Mouse (Mus musculus) natural killer cell, adult 2 months (primary cell): ENCODE measurements around the gene Gtf3c5.

Source experiments
- DNase-seq, 2 experiments: peaks; one replicate each; pipeline ENCODE4 v3.0.0; 2022; ENCODE audit warnings: low spot score in 2 of 2

The Gtf3c5 gene

DNA sequence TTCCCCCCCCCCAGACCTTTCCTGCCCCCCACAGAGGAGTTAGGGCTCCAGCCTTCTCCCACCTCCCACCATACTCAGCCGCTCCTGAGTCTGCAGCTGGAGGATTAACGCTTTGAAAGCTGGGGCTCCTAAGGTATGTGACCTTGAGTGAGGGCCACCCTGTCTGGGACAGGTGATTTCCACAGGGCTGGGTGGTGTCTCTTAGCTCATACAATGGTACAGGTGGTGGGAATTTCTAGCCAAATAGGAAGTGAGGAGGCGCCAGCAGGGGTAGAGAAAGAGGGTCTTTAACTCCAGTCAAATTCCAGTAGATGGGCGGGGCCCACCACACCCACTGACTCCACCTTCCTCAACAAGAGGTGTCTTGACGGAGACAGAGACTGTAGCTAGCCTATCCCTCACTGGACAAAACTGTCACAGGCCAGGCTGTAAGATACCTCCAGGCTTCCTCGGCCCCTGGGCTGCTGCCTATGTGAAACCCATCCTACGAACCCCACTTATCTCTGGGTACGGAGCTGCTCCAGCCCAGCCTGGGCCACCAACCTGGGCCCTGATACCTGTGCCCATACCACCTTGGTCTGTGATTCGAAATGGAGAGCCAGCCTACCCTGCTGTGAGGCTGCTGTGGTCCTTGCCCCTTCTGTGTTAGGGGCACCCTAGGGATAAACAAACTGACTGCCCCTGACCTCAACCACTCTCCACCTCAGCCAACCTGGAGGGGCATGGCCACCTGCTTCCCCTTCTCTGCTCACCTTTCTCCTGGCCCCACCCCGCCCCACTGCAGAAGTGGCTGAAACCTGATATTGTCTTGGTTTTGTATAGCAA, 24.0 kb upstream of the Gtf3c5 start:
- no peak for DNase-seq

GRCm38 (mm10) chr2:28606601-28607340, 23.2 kb upstream of the Gtf3c5 start:
- DNase-seq = no peak

GRCm38 (mm10) chr2:28605789-28606541, 22.4 kb upstream of the Gtf3c5 start:
- DNase-seq = no peak

- DNase-seq = no peak
Observed at GRCm38 (mm10) chr2:28603542-28603941, 20.0 kb upstream of the Gtf3c5 start.

- DNase-seq = no peak
Observed at GRCm38 (mm10) chr2:28601720-28602590, 18.4 kb upstream of the Gtf3c5 start.

GRCm38 (mm10) chr2:28599569-28599900, 16.0 kb upstream of the Gtf3c5 start:
- no peak for DNase-seq

DNA sequence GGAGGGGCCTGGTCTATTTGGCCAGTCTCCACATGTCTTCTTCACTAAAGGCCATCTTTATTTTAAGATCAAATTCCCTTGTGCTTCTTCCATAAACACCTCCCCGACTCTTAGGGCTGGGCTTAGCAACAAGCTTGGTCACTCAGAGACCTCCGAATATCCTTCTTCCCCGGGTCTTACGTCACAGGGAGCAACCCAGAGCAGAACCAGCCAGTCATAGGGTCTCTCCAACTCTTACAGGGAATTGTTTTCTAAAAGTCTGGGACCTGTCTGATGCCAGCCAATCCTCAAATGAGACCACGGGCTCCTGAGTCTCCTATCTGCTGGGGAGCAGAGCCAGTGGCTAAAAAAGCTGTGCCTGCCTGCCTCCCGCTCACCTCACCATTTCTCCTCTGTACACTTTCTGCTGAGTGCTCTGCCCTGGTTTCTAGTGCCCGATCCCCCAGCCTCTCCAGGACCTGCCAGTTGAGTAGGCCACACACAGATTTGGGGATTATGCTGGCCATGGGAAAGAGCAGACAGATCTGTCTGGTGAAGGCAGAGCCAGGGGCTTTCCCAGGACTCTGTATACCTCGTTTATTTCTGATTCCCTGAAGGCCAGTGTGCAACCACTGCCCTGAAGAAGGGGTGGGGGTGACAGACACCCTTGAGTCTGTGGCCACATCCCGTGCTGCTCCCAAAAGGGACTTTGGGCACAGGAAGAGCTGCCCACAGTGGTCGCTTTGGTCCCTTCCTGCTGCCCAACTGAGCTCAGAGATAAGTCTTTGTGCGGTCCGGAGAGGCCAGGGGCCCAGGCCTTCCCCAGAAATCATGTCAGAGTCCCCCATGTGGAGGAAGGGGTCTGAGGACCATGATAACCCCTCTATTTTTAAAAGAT, 15.4 kb upstream of the Gtf3c5 start:
- DNase-seq = no peak

- DNase-seq = no peak
Observed at GRCm38 (mm10) chr2:28597733-28598547, 14.4 kb upstream of the Gtf3c5 start.

DNA sequence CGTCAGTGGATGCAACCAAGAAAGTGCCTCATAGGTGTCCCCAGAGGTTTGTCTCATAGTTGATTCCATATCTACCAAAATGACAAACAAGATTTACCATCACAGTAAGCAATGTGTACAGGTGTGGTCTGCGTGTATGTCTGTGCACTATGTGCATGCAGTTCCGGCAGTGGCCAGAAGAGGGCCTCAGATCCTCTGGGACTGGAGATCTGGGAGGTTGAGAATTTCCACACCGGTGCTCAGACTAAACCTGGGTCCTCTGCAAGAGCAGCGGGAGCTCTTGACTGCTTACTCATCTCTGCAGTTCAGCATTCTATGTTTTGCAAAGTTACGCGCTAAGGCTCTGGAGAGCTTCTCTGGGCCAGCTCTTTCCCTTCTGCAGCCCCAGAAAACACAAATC, 13.4 kb upstream of the Gtf3c5 start:
- no peak for DNase-seq

DNA sequence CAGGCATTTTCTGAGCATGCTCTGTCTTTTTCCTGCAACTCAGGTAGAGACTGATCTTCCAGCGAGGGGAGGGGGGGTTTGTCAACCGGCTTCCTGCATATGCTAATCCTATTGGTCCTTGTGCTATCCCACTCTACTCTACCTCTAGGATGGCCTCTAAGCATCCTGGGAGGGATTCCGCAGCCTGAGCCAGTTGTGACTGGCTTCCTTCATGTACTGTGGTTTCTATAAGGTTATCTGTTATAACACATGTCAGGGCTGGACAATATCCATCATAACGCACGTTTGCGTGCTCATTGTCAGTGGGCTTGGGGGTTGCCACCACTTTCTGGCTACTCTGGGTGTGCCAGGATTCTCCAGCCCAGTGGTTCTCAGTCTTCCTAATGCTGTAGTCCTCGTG, 12.5 kb upstream of the Gtf3c5 start:
- no peak for DNase-seq

GRCm38 (mm10) chr2:28592809-28593208, 9.3 kb upstream of the Gtf3c5 start:
- DNase-seq = peak; percentile 51 to 73

DNA sequence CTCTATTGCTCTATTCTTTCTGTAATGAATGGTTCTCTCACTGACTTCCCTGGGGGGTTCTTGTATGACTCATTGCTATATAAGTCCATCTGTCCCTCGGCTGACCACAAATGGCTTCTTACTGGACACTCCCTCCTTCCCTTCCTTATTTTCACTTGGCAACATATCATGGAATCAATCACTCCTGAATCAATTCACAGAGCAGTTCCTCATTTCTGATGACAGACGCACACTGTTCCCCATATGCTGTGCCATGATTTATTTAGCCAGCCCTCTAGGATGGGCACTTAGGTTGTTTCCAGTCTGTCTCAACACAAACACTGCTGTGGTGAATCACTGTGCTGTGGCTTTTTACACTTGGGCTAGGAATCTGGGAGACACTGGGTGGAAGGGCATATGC, 7.9 kb upstream of the Gtf3c5 start:
- DNase-seq = no peak

- DNase-seq = no peak
Observed at GRCm38 (mm10) chr2:28588574-28588973, 5.0 kb upstream of the Gtf3c5 start.

GRCm38 (mm10) chr2:28585730-28586129, 2.2 kb upstream of the Gtf3c5 start:
- no peak for DNase-seq

GRCm38 (mm10) chr2:28585043-28585571, 1.6 kb upstream of the Gtf3c5 start:
- peak; percentile 77 to 83 for DNase-seq

GRCm38 (mm10) chr2:28582647-28583353, 751 bp downstream of the Gtf3c5 start:
- peak; percentile 86 to 87 for DNase-seq

- peak; percentile 30 to 42 for DNase-seq
Observed at GRCm38 (mm10) chr2:28578003-28578402, 5.5 kb downstream of the Gtf3c5 start.

GRCm38 (mm10) chr2:28576815-28577214, 6.7 kb downstream of the Gtf3c5 start:
- DNase-seq = no peak

DNA sequence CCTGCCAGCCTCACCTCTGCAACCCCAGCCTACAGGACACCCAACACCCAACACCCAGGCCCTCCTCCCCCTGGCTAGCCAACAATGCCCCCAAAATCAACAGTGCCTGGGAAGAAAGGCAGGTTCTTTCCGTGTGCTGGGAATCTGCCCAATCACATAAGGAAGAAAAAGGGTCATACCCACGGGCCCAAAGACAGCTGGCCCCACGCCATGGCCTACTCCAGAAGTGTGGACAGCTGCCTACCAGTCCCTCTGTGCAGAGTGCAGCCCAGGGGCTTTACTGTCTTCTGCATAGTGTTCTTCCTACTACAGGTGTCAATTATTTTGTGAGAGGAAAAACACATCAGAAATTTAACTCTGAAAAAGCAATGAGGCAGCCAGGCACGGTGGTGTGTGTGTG, 8.2 kb downstream of the Gtf3c5 start:
- no peak for DNase-seq
